ENCODE assay signal across 12 mouse cellular contexts in genomic region chr11:98418939-98419547, GRCm38 (mm10). TPM values are rescaled to one million over a fixed set of nuclear protein-coding genes. Genes with fewer than 3 reads are reported as not detected.
DNase-seq lines count a peak whose midpoint lies in the region; ATAC-seq and TF ChIP-seq lines count a peak whose summit lies in the region.
"Had no signal": no experiment of that assay in that cellular context is flagged by ENCODE, and none has a peak within 500 bp of the region (broad histone marks: within the 10 kb centered on the region; RNA-seq: fewer than 3 reads in every experiment).

No protein-coding gene starts in this region.

- no peak overlapping the region for H3K4me2 ChIP-seq in heart, embryonic 15.5 days
- no peak overlapping the region for H3K4me2 ChIP-seq in stomach, embryonic 15.5 days
- no peak overlapping the region for H3K4me2 ChIP-seq in neural tube, embryonic 15.5 days

- H3K9me3 ChIP-seq in heart, embryonic 15.5 days (replicated peaks): no peaks in the 10 kb centered on the region
- no peaks in the 10 kb centered on the region for H3K9me3 ChIP-seq in stomach, embryonic 15.5 days
- no peaks in the 10 kb centered on the region for H3K9me3 ChIP-seq in neural tube, embryonic 15.5 days (replicated peaks)

- peaks cover 40% of the 10 kb centered on the region for H3K36me3 ChIP-seq in heart, embryonic 15.5 days
- H3K36me3 ChIP-seq in kidney, adult 2 months (ENCODE audit: control insufficient read depth, insufficient read depth, low read length): peaks cover 2% of the 10 kb centered on the region; the same call in 1 of the 2 replicates
- H3K36me3 ChIP-seq in stomach, embryonic 15.5 days: peaks cover 9% of the 10 kb centered on the region; the same call in 1 of the 2 replicates
- no peaks in the 10 kb centered on the region for H3K36me3 ChIP-seq in neural tube, embryonic 15.5 days

- TF ChIP-seq POLR2A in kidney, adult 2 months (IDR thresholded peaks at IDR 0.05; ENCODE audit: low read depth, low read length): no peak

- no peak for ATAC-seq in heart, embryonic 15.5 days (replicated peaks; ENCODE audit: insufficient number of reproducible peaks, insufficient read depth, low FRiP score, low read depth)
- peak; percentile 47 for ATAC-seq in stomach, embryonic 15.5 days (ENCODE audit: insufficient read depth, low FRiP score, low read depth)
- ATAC-seq in neural tube, embryonic 15.5 days (ENCODE audit: low FRiP score): no peak
- ATAC-seq: forebrain, embryonic 14.5 days had no signal

- peaks cover 57% of the 10 kb centered on the region for H3K4me1 ChIP-seq in heart, embryonic 15.5 days (replicated peaks)
- peaks cover 42% of the 10 kb centered on the region for H3K4me1 ChIP-seq in kidney, adult 2 months (ENCODE audit: control insufficient read depth, insufficient read depth, low read length)
- H3K4me1 ChIP-seq in stomach, embryonic 15.5 days: peaks cover 29% of the 10 kb centered on the region
- H3K4me1 ChIP-seq in neural tube, embryonic 15.5 days: peaks cover 6% of the 10 kb centered on the region

- H3K9ac ChIP-seq in heart, embryonic 15.5 days: no peak overlapping the region
- H3K9ac ChIP-seq in stomach, embryonic 15.5 days: no peak overlapping the region
- no peak overlapping the region for H3K9ac ChIP-seq in neural tube, embryonic 15.5 days (replicated peaks)

- H3K4me3 ChIP-seq in heart, embryonic 15.5 days: no peak overlapping the region
- H3K4me3 ChIP-seq in kidney, adult 2 months (ENCODE audit: insufficient read depth, low read depth, low read length): no peak overlapping the region
- no peak overlapping the region for H3K4me3 ChIP-seq in stomach, embryonic 15.5 days (replicated peaks)
- H3K4me3 ChIP-seq in neural tube, embryonic 15.5 days (replicated peaks): no peak overlapping the region

- WGBS in heart, embryonic 15.5 days: 72% methylated on average over 10 of the region's 10 CpGs
- WGBS in kidney, adult 2 months: 35% methylated on average over 10 of the region's 10 CpGs
- WGBS in stomach, embryonic 15.5 days: 69% methylated on average over 10 of the region's 10 CpGs
- WGBS in neural tube, embryonic 15.5 days: 83% methylated on average over 10 of the region's 10 CpGs

- intact Hi-C loops in heart, postnatal 14 days (cut with DNase I): no loop called here

- peak overlapping the region; percentile 8 for H3K27ac ChIP-seq in heart, embryonic 15.5 days
- peak overlapping the region; percentile 81 for H3K27ac ChIP-seq in kidney, adult 2 months (ENCODE audit: insufficient read depth, low read depth, low read length)
- peak overlapping the region; percentile 81 for H3K27ac ChIP-seq in stomach, embryonic 15.5 days
- H3K27ac ChIP-seq in neural tube, embryonic 15.5 days (replicated peaks): no peak overlapping the region

- DNase-seq in heart, postnatal 14 days: no peak
- DNase-seq in kidney, adult 2 months: peak; percentile 87
- peak; percentile 73 to 87 for DNase-seq in lung, adult 18-20 months
- DNase-seq in adrenal gland, postnatal 36 days: no peak
- no peak for DNase-seq in adrenal gland, postnatal 14 days
- DNase-seq: embryo, embryonic 11 days; gastrocnemius, postnatal 10 days; left cerebral cortex, postnatal 4 days had no signal

- TF ChIP-seq CTCF in kidney, adult 2 months (conservative IDR thresholded peaks at IDR 0.05; ENCODE audit: insufficient read depth, insufficient read length, low read depth, low read length): no peak

- no peaks in the 10 kb centered on the region for H3K27me3 ChIP-seq in heart, embryonic 15.5 days
- no peaks in the 10 kb centered on the region for H3K27me3 ChIP-seq in kidney, adult 2 months (replicated peaks; ENCODE audit: control insufficient read depth, insufficient read depth, low read length)
- H3K27me3 ChIP-seq in stomach, embryonic 15.5 days (replicated peaks): no peaks in the 10 kb centered on the region
- H3K27me3 ChIP-seq in neural tube, embryonic 15.5 days (replicated peaks): no peaks in the 10 kb centered on the region

RNA-seq across cellular contexts. Expression of gene Erbb2, which starts 6.8 kb away (rescaled TPM):
- 36.1 and 44.2 TPM in 2 replicates for polyA plus RNA-seq in heart, embryonic 15.5 days (2015; fragmentation: Nextera tagmentation; extraction: Ambion mirVana)
- 10 to 100 TPM; 11.3 TPM for total RNA-seq in heart, postnatal 14 days (2021)
- 44.8 and 55.9 TPM in 2 replicates for polyA plus RNA-seq in kidney, adult 2 months (2012; rRNA removed)
- 40.6 and 42.4 TPM in 2 replicates for polyA plus RNA-seq in stomach, embryonic 15.5 days (2015; fragmentation: Nextera tagmentation; extraction: Ambion mirVana)
- polyA plus RNA-seq in neural tube, embryonic 15.5 days (2015; fragmentation: Nextera tagmentation; extraction: Ambion mirVana): 7.3 and 9.4 TPM in 2 replicates
- total RNA-seq in adrenal gland, postnatal 36 days (2021): 1 to 10 TPM; 4.2 to 4.7 TPM
- total RNA-seq in adrenal gland, postnatal 14 days (2021): 5.9 and 6.8 TPM in 2 replicates

RNA-seq across cellular contexts. Expression of gene Pgap3, which starts 18.8 kb away (rescaled TPM):
- 17.0 and 19.3 TPM in 2 replicates for polyA plus RNA-seq in heart, embryonic 15.5 days (2015; fragmentation: Nextera tagmentation; extraction: Ambion mirVana)
- total RNA-seq in heart, postnatal 14 days (2021): 10 to 100 TPM; 11.7 to 11.9 TPM
- 32.2 and 35.4 TPM in 2 replicates for polyA plus RNA-seq in kidney, adult 2 months (2012; rRNA removed)
- 13.0 and 15.7 TPM in 2 replicates for polyA plus RNA-seq in stomach, embryonic 15.5 days (2015; fragmentation: Nextera tagmentation; extraction: Ambion mirVana)
- 7.4 and 9.6 TPM in 2 replicates for polyA plus RNA-seq in neural tube, embryonic 15.5 days (2015; fragmentation: Nextera tagmentation; extraction: Ambion mirVana)
- 1 to 10 TPM; 4.4 to 7.2 TPM for total RNA-seq in adrenal gland, postnatal 36 days (2021)
- total RNA-seq in adrenal gland, postnatal 14 days (2021): 5.3 and 5.9 TPM in 2 replicates

RNA-seq across cellular contexts. Expression of gene Mien1, which starts 19.7 kb away (rescaled TPM):
- polyA plus RNA-seq in heart, embryonic 15.5 days (2015; fragmentation: Nextera tagmentation; extraction: Ambion mirVana): 98.8 and 108 TPM in 2 replicates
- 10 to 100 TPM; 44.6 to 52.6 TPM for total RNA-seq in heart, postnatal 14 days (2021)
- polyA plus RNA-seq in kidney, adult 2 months (2012; rRNA removed): 126 and 179 TPM in 2 replicates
- 137 and 142 TPM in 2 replicates for polyA plus RNA-seq in stomach, embryonic 15.5 days (2015; fragmentation: Nextera tagmentation; extraction: Ambion mirVana)
- 243 and 278 TPM in 2 replicates for polyA plus RNA-seq in neural tube, embryonic 15.5 days (2015; fragmentation: Nextera tagmentation; extraction: Ambion mirVana)
- total RNA-seq in adrenal gland, postnatal 36 days (2021): 10 to 100 TPM; 84.0 to 84.2 TPM
- 70.4 and 74.3 TPM in 2 replicates for total RNA-seq in adrenal gland, postnatal 14 days (2021)

RNA-seq across cellular contexts. Expression of gene Grb7, which starts 27.2 kb away (rescaled TPM):
- 1.3 and 5.0 TPM in 2 replicates for polyA plus RNA-seq in heart, embryonic 15.5 days (2015; fragmentation: Nextera tagmentation; extraction: Ambion mirVana)
- total RNA-seq in heart, postnatal 14 days (2021): under 1 TPM in 1 of 2 experiments, not detected in 1; 0.36 TPM
- polyA plus RNA-seq in kidney, adult 2 months (2012; rRNA removed): 143 and 160 TPM in 2 replicates
- 44.7 and 56.1 TPM in 2 replicates for polyA plus RNA-seq in stomach, embryonic 15.5 days (2015; fragmentation: Nextera tagmentation; extraction: Ambion mirVana)
- polyA plus RNA-seq in neural tube, embryonic 15.5 days (2015; fragmentation: Nextera tagmentation; extraction: Ambion mirVana): 1.1 and 8.3 TPM in 2 replicates
- not detected for total RNA-seq in adrenal gland, postnatal 36 days (2021)
- total RNA-seq in adrenal gland, postnatal 14 days (2021): 0.53 and 10.7 TPM in 2 replicates

RNA-seq across cellular contexts. Expression of gene Pnmt, which starts 32.8 kb away (rescaled TPM):
- 0.52 and 0.57 TPM in 2 replicates for polyA plus RNA-seq in heart, embryonic 15.5 days (2015; fragmentation: Nextera tagmentation; extraction: Ambion mirVana)
- total RNA-seq in heart, postnatal 14 days (2021): under 1 TPM; 0.41 to 0.61 TPM
- not detected in 2 replicates for polyA plus RNA-seq in kidney, adult 2 months (2012; rRNA removed)
- 0.22 TPM in 1 of 2 replicates, not detected in the other for polyA plus RNA-seq in stomach, embryonic 15.5 days (2015; fragmentation: Nextera tagmentation; extraction: Ambion mirVana)
- 2.2 and 2.9 TPM in 2 replicates for polyA plus RNA-seq in neural tube, embryonic 15.5 days (2015; fragmentation: Nextera tagmentation; extraction: Ambion mirVana)
- total RNA-seq in adrenal gland, postnatal 36 days (2021): 100 to 1,000 TPM; 363 to 581 TPM
- total RNA-seq in adrenal gland, postnatal 14 days (2021): 687 and 769 TPM in 2 replicates

Comparison
In these comparisons a context has a peak if more than half of its experiments do, and no peak if none do; other contexts are left out.
1. DNase-seq: peak in kidney, adult 2 months (single experiment) and lung, adult 18-20 months (2 of 2); none in heart, postnatal 14 days (0 of 2), adrenal gland, postnatal 36 days (0 of 2) and adrenal gland, postnatal 14 days (single experiment).